Mouse (Mus musculus): ENCODE measurements around the gene Fcgr3.

Gene Fcgr3

DNA sequence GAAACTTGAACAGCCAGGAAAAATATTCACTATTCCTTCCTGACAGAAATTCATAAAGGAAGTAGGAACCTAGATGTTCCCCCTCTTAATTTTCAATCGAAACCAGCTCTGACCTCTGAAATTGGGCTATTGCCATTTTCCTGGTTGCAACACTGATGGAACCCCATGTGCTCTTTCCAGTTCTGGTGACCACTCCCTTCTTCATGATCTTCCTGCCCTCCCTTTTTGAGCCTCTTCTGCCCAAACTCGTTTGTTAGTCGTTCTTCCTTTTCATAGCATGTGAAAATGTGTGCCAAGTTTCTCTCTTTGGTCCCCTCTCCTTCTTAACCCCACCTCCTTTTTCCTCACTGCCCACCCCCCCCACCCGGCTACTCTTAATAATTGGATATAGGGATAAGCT is 53.0 kb downstream of the Fcgr3 start:
- no peak for DNase-seq (ENCODE audit: low spot score)

DNA sequence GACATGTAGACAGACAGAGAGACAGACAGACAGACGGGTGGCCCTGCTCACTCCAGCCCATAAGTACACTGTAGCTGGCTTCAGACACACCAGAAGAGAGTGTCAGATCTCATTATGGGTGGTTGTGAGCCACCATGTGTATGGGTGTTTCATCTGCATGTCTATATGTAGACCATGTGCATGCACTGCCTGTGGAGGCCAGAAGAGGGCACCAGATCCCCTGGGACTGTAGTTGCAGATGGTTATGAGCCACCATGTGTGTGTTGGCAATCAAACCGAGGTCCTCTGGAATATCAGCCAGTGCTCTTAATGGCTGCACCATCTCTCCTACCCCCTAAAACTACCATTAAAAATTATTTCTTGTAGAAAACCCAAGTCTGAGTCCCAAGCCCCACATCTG is 57.8 kb downstream of the Fcgr3 start:
- DNase-seq (ENCODE audit: low spot score) = no peak

DNA sequence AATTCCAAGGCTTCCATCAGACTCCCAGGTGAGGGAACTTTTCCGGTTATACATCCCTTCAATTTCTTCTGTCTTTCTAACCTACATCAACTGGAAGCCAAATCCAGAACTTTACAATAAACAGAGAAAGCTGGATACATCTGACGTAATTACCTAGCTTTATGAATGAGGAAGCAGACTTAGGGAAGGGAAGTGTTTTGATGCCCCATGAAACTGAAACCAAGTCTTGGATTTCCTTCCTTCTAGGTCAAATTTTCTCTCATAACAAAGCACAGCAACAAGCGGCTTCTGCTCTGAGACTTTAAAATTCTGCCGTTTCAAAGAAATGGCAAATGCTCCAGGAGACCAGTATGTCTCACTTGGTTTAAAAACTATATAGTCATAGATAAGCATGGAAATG is 58.4 kb downstream of the Fcgr3 start:
- no peak for DNase-seq (ENCODE audit: low spot score)

DNA sequence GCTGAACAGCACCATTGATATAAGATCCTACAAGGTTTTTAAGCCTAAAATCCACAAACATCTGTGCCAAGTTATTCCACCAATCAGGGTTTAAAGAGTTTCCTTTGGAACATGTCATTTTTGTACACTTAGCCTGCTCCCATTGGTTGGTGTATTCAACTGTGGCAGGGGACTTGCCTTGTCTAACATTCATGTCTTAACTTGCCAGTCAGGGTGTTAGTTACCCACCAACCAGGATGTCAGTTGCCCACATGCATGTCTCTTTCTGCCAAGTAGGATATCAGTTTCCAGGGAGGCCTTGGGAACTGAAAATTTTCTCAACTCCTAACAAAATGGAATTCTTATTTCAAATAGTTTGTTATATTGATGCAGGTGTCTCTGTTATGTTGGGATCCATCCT is 59.1 kb downstream of the Fcgr3 start:
- DNase-seq (ENCODE audit: low spot score) = no peak

DNA sequence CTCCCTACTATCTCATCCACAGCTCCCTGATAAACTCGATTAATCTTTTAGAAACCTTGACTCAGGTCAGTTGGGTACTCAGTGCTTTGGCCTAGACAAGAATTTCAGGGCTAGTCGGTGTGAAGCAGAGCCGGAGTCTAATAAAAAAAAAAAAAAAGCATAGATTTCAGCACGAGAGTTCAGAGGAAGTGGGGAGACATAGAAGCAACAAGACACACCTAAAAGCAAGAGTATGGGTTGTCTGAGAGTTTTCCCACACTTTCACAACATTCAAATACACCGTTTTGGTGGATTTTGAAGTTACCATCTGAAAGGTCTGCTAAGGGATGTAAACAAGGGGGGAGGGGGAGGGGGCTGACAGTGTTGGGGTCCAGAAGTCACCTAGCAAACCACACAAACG is 59.7 kb downstream of the Fcgr3 start:
- no peak for DNase-seq (ENCODE audit: low spot score)

Data from adipocyte (in vitro differentiated cells).